Mouse (Mus musculus) erythroblast, embryonic 14.5 days (primary cell): Measurements from ENCODE around the gene Itpk1.

ENCODE experiments used
- GATA1 ChIP-seq: IDR thresholded peaks from 2 replicates; pipeline ENCODE4 v1.6.1; 2012; ENCODE audit warnings: low read length, inconsistent platforms, mixed read lengths
- TAL1 ChIP-seq: IDR thresholded peaks from 3 replicates; pipeline ENCODE4 v1.6.1; 2012; ENCODE audit warnings: low read length, inconsistent platforms, mixed read lengths

GRCm38 (mm10) chr12:102681590-102681989, 23.1 kb downstream of the Itpk1 start:
- TF ChIP-seq TAL1 (no peak), GATA1 (no peak)
